Mouse (Mus musculus): ENCODE measurements around the gene Hdac9.
A peak's percentile ranks its signal among the peaks of the same experiment; 100 is the strongest.

Gene Hdac9

DNA sequence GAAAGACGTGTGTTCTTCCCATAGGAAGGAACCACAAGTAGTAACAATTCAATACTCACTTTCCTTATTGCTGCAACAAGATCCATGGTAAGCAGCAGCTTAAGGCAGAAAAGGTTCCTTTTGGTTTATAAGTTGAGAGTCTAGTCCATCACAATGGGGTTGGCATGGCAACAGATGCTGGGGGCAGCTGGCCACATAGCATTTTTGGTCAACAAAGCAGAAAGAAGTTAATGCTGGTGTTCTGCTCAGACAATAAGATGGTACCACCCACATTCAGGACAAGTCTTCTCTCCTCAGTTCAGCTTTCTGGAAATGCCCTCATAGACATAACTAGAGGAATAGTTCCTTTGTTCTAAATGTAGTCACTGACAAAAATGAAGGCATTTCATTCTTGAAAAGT, at the start of gene Hdac9:
Hdac9 (minus strand) TSS at position 101 of the 400 bp plus-strand sequence.
- no peak for DNase-seq (ENCODE audit: low read depth, low spot score)

DNA sequence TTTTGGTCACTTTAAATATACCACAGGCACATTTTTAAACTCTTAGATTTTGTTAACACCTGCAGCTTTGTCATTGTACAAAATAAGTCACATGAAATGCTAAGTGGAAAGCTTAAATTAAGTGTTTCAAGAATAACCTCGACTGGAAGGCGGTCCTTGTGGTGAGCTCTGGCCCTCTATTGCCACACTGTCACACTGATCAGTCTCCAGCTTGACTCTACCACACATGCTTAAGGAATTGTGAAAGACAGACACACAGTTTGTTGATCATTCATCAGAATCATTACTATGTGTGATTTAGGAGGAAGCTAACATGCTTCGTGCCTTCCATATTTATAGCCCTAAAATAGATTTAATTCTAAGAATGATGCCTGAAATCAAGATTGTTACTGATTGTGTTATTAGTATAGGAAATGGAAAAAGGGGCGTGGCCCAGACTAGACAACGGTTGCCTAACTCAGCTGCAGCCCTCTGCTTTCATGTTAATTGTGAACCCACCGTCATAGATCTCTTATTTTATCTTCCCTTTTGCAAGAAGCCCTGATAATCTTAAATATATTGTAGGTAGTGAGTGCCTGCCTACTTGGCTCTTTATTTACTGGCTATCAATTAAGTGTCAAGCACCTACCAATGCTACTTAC, 32.3 kb upstream of the Hdac9 start:
- DNase-seq (ENCODE audit: low read depth, low spot score) = no peak

DNA sequence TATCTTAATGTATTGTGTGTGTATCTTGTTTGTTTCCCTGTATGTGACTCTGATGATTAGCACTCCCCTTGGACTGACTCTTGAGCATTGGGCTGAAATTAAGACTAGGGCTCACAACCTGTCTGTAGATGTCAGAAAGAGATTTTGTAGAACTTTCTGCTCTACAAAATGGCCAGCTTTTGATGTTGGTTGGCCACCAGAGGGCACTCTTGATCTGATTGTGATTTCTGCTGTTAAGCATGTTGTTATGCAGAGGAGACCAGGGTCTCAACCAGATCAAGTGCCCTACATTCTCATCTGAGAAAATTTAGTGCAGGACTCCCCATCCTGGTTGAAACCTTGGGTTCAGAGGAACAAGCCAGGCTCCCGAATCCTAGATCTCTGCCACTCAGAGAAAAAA, 21.0 kb upstream of the Hdac9 start:
- peak; percentile 9 for DNase-seq (ENCODE audit: low read depth, low spot score)

DNA sequence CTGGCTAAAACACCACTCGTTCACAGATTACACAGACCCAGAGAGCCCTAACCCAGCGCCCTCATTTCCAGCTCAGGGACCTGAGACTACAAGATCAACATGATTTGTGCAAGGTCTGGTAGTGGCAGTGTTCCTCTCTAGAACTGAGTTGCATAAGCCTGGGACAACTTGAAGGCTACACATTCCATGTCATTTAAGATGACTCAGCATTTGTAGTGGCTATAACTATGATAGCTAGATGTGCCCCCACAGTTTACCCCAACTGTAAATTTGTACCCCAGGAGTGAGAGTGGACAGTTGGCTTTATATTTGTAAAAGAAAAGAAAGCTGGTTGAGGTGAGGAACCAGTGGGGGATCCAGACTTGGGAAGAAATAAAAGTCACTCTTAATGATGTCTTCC, 8.9 kb downstream of the Hdac9 start:
- no peak for DNase-seq (ENCODE audit: low read depth, low spot score)

DNA sequence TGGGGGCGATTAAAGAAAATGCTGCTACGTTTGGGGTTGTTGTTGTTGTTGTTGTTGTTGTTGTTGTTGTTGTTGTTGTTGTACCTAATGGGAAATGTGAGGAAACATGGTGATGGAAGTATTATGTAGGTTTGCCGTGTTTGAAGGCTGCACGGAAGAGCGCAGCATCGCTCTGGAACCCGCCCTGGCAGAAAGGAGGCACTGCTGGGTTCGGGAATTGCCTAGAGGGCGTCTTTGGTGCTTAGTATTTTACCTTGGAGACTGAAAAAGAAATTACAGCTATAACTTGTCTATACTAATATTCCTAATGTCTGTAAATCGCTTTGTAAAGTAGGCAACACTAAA, 9.4 kb downstream of the Hdac9 start:
- DNase-seq (ENCODE audit: low read depth, low spot score) = no peak

DNA sequence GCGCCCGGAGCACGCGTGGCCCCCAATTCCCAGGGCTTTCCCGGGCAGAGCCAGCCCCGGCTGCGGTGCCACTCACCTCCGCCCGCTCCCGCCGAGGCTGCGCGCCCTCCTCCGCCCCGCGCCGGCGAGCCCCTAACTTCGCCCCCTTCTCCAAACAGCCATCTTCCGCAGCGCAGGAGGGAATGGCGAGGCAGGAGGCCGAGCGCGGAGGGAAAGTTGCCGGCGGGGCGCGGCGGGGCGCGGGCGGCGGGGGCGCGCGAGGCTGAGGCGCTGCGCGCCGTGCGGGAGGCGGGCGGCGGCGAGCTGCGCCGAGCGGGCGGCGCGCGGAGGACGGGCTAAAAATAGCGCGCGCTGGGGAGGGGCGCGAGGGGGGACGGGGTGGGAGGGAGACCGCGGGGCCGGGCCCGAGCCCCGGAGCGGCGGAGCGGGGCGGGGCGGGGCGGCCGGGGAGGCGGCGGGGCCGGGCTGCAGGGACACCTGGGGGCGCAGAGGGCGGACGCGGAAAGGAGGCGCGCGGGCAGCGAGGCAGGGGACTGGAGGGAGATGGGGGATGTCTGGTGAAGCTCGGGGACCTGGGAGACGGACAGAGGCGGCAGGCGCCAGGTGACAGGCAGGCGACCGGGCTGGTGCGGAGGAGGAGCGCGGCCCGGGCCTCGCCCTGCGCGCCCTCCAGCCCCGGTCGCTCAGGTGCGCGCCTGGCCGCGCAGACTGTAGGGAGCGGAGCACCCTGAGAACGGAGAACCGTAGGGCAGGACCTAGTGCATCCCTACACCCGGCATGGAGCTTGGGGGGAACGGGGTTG, 10.0 kb downstream of the Hdac9 start:
- no peak for DNase-seq (ENCODE audit: low read depth, low spot score)

DNA sequence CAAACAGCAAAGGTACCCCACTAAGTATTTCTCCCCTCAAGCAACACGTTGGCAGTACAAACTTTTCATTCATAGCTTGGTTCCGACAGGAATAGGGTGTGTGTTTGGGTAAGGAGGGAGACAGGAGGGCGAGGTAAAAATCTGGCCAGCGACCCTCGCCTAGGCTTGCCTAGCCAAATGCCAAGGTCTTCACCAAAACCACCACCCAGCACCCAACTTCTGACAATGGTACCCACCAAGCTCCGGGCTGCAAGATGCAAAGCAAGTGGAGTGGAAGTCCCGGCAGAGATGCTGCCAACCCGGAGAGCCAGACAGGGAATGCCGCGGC, 10.6 kb downstream of the Hdac9 start:
- DNase-seq (ENCODE audit: low read depth, low spot score) = no peak

DNA sequence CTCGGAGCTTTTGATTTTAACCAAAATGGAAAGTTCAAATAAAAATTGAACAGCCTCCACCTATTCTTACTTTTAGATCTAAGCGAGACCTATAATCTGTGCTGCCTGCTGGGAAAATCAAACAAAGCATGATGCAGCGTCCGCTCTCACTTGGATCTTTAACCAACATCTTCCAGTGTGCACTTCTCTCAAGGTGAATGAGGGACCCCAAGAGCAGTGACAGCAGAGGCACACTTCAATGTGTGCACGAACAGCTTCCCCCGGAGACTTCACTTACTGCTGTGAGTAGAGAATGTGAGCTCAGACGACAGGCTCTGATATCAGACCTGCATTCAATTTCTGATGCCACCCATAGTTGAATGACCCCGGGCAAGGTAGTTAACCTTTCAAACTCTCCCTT, 16.7 kb downstream of the Hdac9 start:
- DNase-seq (ENCODE audit: low read depth, low spot score) = no peak

DNA sequence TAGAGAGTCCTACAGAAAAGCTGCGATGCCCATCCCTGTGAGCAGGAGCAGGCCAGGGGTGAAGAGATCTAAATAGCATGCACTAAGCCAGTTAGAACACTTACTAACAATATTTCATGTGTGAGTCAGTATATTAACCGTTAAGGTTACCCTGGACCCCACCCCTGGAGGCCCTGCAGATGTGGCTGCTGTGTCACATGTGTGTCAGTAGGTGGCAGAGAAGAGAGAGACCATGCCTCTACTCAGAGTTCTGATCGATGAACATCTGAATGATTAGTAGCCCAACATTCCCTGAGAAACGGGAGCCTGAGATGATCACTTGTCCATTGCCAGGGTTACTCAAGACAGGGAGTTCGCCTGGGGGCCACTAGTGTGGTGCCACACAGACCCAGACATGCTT, 22.0 kb downstream of the Hdac9 start:
- DNase-seq (ENCODE audit: low read depth, low spot score) = no peak

DNA sequence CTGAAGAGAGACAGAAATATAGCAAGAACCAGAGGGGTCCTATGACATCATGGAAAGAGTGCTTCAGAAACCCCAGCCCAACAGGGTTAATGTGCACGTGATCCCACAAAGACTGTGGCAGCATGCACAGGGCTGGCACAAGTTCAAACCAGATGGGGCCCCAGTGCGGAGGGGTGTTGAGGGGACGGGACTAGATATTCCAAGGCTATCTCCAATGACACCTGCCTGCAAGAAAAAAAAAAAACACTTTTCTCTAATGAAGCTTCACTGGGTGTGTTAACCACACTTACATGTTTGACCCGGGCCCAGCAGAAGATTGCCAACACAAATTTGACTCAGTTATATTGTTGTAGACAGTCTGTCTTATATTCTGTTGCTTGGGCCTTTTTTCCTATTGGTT, 28.2 kb downstream of the Hdac9 start:
- DNase-seq (ENCODE audit: low read depth, low spot score) = no peak

DNA sequence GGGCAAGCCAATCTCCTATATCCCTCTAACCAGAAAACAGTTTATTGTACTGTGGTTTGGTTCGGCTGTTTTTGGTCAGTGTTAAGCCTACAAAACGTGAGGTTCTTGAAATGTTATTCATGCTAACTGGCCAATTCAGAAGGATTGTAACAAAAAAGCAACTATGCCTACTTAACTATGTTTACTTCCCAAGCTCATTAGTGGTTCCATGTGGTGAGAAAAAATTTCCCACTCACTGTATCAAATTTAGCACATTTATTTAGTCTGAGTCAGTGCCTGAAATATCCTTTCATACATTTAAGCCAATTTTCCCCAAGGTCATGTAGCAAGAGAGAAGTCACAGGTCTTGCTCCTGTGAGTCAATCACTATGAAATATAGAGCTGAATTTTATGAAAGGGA, 42.0 kb downstream of the Hdac9 start:
- DNase-seq (ENCODE audit: low read depth, low spot score) = no peak

DNA sequence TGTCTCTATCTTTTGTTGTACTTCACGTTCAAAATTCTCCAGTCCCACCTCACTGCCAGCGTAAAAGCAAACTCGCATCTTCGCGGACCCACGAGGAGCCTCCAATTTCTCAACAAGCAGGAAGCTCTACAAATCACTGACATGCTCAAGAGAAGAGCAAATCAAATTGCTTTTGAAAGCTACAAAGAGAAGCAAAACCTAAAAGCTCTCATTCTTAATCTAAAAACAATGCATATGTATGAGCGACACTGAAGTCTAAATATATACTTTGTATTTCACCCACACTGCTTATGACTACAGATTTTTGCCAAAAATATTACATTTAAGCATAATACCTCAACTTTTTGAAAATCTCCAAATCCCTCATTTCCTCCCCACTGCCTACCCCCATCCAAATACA, 45.9 kb downstream of the Hdac9 start:
- DNase-seq (ENCODE audit: low read depth, low spot score) = no peak

DNA sequence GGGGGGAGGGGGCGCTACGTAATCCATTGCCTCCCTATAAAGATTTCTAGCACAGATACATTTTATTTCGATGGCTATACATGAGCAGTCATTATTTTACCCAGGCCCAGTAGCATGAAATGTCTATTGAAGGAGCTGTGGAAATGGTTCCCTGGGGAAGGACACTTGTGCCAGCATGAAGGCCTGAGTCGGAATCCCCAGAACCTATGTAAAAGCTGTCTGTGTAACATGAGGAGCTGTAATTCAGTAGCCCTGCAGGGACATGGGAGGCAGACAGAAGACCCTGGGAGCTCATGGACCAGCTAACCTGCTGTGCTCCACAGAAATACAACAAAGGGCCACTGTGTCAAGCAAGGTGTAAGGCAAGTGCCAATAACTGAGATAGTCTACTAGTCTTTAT, 75.7 kb downstream of the Hdac9 start:
- DNase-seq (ENCODE audit: low read depth, low spot score) = no peak

DNA sequence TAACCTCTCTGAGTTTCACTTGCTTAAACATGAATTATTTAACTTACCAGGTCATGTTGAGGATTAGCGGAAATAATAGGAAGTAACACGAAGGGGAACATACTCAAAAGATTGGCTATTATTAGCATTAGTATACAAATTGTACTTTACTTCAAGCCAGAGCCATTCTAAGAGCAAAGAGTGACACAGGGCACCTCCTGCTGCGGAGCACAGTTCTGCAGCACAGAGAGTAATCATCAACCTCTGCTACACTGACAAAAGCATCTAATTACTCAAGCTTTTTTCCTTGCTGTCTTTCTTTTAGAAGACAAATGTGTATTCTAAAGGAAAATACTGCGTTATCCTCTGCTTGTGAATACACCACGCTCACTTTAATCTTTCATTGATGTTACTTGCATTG, 79.6 kb downstream of the Hdac9 start:
- DNase-seq (ENCODE audit: low read depth, low spot score) = no peak

DNA sequence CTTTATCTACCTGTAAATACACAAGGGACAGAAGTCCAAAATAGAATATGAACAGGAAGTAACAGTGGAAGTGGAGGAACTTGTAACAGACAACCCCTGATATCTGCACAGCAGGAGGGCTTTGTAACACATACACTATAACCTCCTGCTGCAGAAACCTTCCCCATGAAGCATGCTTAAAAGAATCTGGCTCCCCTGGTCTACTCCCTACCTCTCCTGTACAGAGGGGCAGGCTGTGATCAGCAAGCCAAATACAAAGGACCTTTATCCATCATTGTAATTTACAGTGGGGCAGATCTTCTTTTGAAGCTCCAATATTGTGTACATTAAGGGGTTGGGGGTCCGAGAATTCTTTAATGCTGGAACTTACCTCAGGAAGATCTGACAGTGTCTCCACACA, 80.0 kb downstream of the Hdac9 start:
- DNase-seq (ENCODE audit: low read depth, low spot score) = no peak

DNA sequence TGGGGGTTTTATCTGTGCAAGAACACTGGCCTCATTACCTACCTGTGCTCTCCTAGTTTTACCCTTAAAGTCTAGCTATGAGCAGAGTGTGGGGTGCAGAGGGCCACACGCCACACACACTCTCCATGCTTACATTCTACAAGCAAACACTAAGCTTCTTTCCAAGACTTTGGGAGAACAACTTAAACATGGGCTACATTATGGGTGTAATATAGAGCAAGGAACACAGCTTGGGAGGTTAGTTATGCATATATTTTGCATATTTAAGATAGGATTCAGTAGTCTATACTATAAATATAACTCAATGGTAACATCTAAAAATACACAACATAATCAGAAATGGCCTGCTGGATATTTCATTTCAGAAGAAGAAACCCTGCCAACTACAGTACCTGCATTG, 80.8 kb downstream of the Hdac9 start:
- DNase-seq (ENCODE audit: low read depth, low spot score) = no peak

DNA sequence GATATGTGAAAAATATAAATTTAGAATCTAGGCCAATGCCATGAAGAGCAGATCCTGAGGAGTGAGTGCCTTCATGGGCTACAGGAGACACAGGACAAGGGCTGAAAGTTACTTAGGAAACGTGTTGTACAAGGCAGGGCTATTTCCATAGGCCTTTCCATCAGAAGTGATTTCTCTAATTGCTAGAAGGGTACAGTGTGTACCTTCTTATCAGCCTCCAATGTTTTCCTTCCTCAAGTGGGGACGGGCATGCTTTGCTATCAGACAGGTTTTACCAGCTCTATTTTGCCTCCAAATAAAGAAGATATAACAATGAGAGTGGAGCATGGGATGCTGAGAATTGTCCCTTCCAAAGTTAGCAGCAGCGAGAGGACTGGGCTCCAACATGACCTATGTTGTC, 81.4 kb downstream of the Hdac9 start:
- DNase-seq (ENCODE audit: low read depth, low spot score) = no peak

DNA sequence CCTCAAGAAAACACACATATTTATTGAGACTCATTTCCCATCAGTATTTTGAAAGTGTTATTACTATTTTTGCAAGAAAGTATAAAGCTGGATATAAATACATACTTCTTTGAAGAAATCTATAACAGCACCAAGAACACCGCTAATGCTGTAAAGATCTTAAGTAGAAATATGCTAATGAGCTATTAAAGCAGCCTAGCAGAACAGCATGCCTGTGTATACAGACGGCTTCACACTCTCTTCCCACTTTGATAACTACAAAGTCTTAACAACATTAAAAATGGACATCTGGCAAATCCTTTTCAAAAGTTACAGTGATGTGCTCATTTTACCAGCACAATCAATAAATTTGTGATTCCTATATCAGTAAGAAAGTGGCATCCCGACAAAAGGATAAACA, 88.2 kb downstream of the Hdac9 start:
- DNase-seq (ENCODE audit: low read depth, low spot score) = no peak

DNA sequence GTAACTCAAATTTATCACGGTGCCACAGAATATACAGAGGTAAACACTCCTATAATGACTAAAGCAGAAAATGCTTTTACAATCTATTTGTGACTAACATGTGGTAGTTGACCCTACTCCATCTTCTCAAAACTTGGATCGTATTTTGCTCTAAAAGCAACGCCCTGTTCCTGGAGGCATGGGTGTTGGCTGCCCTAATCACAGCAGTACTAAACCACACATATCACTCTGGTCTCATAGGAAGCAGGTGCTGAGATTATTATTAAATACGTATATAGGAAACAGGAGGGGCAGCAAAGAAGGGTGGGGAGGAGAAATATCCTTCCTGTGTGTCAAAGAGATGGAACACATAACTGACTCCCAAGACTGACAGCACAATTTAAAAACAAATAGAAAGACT, 90.0 kb downstream of the Hdac9 start:
- no peak for DNase-seq (ENCODE audit: low read depth, low spot score)

DNA sequence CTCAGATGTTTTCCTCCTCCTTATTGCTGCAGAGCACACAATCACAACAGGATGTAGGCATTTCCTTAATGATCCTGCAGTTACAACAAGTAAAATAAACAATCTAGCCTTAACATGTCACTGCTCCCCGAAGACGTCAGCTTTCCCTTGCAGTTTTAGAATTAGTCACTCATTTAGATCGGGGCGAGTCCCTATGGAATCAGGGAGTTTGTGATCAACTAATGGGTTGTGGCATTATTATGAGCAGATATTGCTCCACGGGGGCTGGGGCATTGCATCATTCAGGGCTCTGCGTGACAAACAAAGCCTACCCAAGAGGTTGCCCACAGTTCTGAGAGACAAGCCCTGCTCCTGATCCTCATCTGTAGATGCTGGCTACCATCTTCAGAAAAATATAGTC, 96.7 kb downstream of the Hdac9 start:
- no peak for DNase-seq (ENCODE audit: low read depth, low spot score)

DNA sequence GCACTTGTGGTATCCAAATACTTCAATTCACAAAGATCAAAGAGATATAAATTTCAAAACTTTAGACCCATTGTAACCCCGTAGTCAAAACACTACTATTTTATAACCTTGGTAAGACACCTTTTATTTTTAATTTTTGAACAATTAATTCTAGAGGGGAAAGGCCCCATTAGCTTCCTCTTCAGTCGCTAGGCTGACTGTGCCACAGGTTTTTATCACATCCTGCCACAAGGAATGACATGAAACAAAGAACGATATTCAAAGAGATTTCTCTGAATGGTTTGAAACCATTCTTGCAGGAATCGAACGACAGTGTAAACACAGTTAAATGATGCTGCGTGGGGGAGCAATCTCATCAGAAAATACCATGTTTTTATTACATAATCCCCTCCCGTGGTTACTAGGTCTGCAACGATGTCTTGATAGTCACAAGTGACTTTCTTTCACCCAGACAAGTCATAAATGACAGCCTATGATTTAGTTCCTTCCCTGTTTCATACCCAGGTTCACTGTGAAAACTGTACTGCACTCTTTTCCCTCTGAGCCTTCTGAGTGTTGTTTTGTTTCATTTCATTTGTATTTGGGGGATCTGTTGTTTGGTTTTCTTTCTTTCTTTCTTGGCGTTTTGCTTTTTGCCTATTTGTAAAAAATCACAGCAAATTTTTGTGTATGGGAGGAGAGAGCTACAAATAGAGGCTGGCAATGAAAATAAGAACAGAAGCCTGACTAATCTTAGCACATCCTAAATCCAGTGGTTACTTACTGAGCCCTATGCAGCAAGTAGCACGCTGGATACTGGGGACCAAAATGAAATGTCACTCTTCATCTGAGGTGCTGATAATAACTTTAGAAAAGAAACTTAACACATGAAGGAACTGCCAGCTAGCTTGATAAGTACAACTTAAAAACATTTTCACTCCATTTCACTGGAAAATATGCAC, 105.0 kb downstream of the Hdac9 start:
- DNase-seq (ENCODE audit: low read depth, low spot score) = no peak

DNA sequence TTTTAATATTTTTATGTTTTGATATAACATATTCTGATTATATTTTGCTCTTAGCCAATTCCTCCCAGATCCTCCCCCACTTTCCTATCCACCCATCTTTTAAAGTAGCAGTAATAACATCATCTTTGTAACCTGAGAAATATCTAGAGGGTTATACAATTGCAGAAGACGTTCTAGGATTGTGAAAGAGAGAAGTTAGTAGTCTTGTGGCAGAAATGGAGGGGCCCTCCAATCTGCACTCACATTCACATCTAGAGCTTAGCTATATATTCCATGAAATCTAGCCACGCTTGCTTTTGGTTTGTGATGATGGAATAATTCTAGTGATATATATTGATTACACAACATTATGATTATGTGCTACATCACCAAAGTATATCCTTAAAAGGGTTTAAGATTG, 106.7 kb downstream of the Hdac9 start:
- DNase-seq (ENCODE audit: low read depth, low spot score) = no peak

DNA sequence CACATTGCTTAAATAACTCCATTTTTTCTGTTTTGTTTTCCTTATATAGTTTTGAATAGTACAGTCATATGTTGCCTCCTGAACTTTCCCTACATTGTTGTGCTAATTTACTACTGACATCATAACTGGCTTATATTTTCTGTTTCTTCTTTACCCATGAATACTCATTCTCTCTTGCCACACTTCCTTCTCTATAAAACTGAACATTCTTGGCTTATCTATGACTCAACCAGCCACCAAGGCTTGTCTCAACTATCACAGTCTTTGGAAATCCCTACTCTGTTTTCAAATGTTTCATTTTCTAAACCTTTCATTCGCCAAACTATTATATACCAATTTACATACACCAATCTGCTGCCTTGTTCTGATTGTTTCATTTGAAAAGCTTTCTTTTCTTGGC, 108.7 kb downstream of the Hdac9 start:
- no peak for DNase-seq (ENCODE audit: low read depth, low spot score)

Data from CD4-positive helper T cell, adult 2 months (primary cell).